In genomic region chr7:102636665-102637064, GRCm38 (mm10) we compare ENCODE assay signal across 11 mouse cellular contexts. TPM values are rescaled to one million over a fixed set of nuclear protein-coding genes. Genes with fewer than 3 reads are reported as not detected.
DNase-seq lines count a peak whose midpoint lies in the region; ATAC-seq and TF ChIP-seq lines count a peak whose summit lies in the region.
"Had no signal": no experiment of that assay in that cellular context is flagged by ENCODE, and none has a peak within 500 bp of the region (broad histone marks: within the 10 kb centered on the region; RNA-seq: fewer than 3 reads in every experiment).

No protein-coding gene starts in this region.

- no peak overlapping the region for H3K27ac ChIP-seq in midbrain, embryonic 14.5 days (replicated peaks; ENCODE audit: low read depth, low read length)
- no peak overlapping the region for H3K27ac ChIP-seq in midbrain, embryonic 11.5 days (ENCODE audit: low read depth, low read length)
- no peak overlapping the region for H3K27ac ChIP-seq in lung, postnatal 0 days (ENCODE audit: low read length)
- H3K27ac ChIP-seq: heart, embryonic 13.5 days; macrophage had no signal

- H3K9me3 ChIP-seq in midbrain, embryonic 14.5 days (ENCODE audit: control insufficient read depth, low read length), result no peaks in the 10 kb centered on the region
- H3K9me3 ChIP-seq in midbrain, embryonic 11.5 days (ENCODE audit: control insufficient read depth, low read length), result no peaks in the 10 kb centered on the region
- no peaks in the 10 kb centered on the region for H3K9me3 ChIP-seq in lung, postnatal 0 days (ENCODE audit: low read length)
- H3K9me3 ChIP-seq: heart, embryonic 13.5 days had no signal

- peak; percentile 74 for TF ChIP-seq CTCF in lung, postnatal 0 days (IDR thresholded peaks at IDR 0.05)

- H3K4me2 ChIP-seq in midbrain, embryonic 14.5 days (ENCODE audit: low read length), result no peak overlapping the region
- no peak overlapping the region for H3K4me2 ChIP-seq in midbrain, embryonic 11.5 days
- no peak overlapping the region for H3K4me2 ChIP-seq in lung, postnatal 0 days (replicated peaks; ENCODE audit: low read depth, low read length)
- H3K4me2 ChIP-seq: heart, embryonic 13.5 days had no signal

- no peak overlapping the region for H3K9ac ChIP-seq in midbrain, embryonic 14.5 days (replicated peaks; ENCODE audit: low read length)
- H3K9ac ChIP-seq in midbrain, embryonic 11.5 days (ENCODE audit: low read length), result no peak overlapping the region
- no peak overlapping the region for H3K9ac ChIP-seq in lung, postnatal 0 days (replicated peaks; ENCODE audit: low read depth)
- H3K9ac ChIP-seq: heart, embryonic 13.5 days had no signal

- WGBS in midbrain, embryonic 14.5 days, result 29% methylated on average over 3 of the region's 3 CpGs
- WGBS in midbrain, embryonic 11.5 days, result 34% methylated on average over 3 of the region's 3 CpGs
- 24% methylated on average over 3 of the region's 3 CpGs for WGBS in lung, postnatal 0 days

- no peaks in the 10 kb centered on the region for H3K27me3 ChIP-seq in midbrain, embryonic 14.5 days (ENCODE audit: control insufficient read depth, insufficient read depth, low read length)
- H3K27me3 ChIP-seq in midbrain, embryonic 11.5 days (ENCODE audit: control insufficient read depth, insufficient read depth, low read length), result no peaks in the 10 kb centered on the region
- H3K27me3 ChIP-seq in lung, postnatal 0 days (replicated peaks; ENCODE audit: insufficient read depth, low read length), result no peaks in the 10 kb centered on the region
- H3K27me3 ChIP-seq: heart, embryonic 13.5 days had no signal

- H3K36me3 ChIP-seq in midbrain, embryonic 14.5 days (ENCODE audit: control insufficient read depth, insufficient read depth, low read length), result no peaks in the 10 kb centered on the region
- H3K36me3 ChIP-seq in midbrain, embryonic 11.5 days (ENCODE audit: control insufficient read depth, insufficient read depth, low read length), result no peaks in the 10 kb centered on the region
- no peaks in the 10 kb centered on the region for H3K36me3 ChIP-seq in lung, postnatal 0 days (ENCODE audit: insufficient read depth, low read length)
- H3K36me3 ChIP-seq: heart, embryonic 13.5 days had no signal

- peak; percentile 19 to 84 for DNase-seq in adrenal gland, adult (ENCODE audit: inconsistent age in 2 of 2, low spot score in 1 of 2)
- DNase-seq in adrenal gland, adult 8-10 months, result no peak
- DNase-seq in midbrain, embryonic 14.5 days, result peak; percentile 56
- no peak for DNase-seq in midbrain, embryonic 11.5 days (ENCODE audit: low spot score, missing footprints)
- peak; percentile 61 for DNase-seq in brain, adult 2 months (ENCODE audit: low read depth, low spot score)
- DNase-seq in induced T-regulatory cell, adult 2 months (ENCODE audit: low read depth), result peak; percentile 85
- peak; percentile 65 for DNase-seq in lung, postnatal 0 days (ENCODE audit: low spot score)
- peak; percentile 64 for DNase-seq in thymus, postnatal 14 days

- no peak overlapping the region for H3K4me3 ChIP-seq in midbrain, embryonic 14.5 days (replicated peaks; ENCODE audit: low read depth, low read length)
- H3K4me3 ChIP-seq in midbrain, embryonic 11.5 days (ENCODE audit: low read depth, low read length), result no peak overlapping the region
- H3K4me3 ChIP-seq in lung, postnatal 0 days (ENCODE audit: low read depth, low read length), result no peak overlapping the region
- H3K4me3 ChIP-seq: heart, embryonic 13.5 days had no signal

- no peak for ATAC-seq in midbrain, embryonic 14.5 days (ENCODE audit: low FRiP score, low TSS enrichment)
- ATAC-seq in midbrain, embryonic 11.5 days (ENCODE audit: low FRiP score), result no peak
- no peak for ATAC-seq in lung, postnatal 0 days

- TF ChIP-seq EP300 in lung, postnatal 0 days (IDR thresholded peaks at IDR 0.05), result no peak

- H3K4me1 ChIP-seq in midbrain, embryonic 14.5 days (ENCODE audit: control insufficient read depth, insufficient read depth, low read length), result no peaks in the 10 kb centered on the region
- no peaks in the 10 kb centered on the region for H3K4me1 ChIP-seq in midbrain, embryonic 11.5 days (ENCODE audit: control insufficient read depth, insufficient read depth, low read length)
- no peaks in the 10 kb centered on the region for H3K4me1 ChIP-seq in lung, postnatal 0 days (ENCODE audit: insufficient read depth, low read depth, low read length)
- H3K4me1 ChIP-seq: heart, embryonic 13.5 days had no signal

RNA-seq across cellular contexts. Expression of gene Olfr554, which starts 1.6 kb away (rescaled TPM):
- total RNA-seq in adrenal gland, adult 8-10 months (2022), result not detected
- polyA plus RNA-seq in midbrain, embryonic 14.5 days (2014; fragmentation: Nextera tagmentation; extraction: Ambion mirVana), result not detected in 2 replicates
- polyA plus RNA-seq in midbrain, embryonic 11.5 days (2014; fragmentation: Nextera tagmentation; extraction: Ambion mirVana), result not detected in 2 replicates
- not detected in 2 replicates for polyA plus RNA-seq in lung, postnatal 0 days (2015; fragmentation: Nextera tagmentation; extraction: Ambion mirVana)
- polyA plus RNA-seq: C2C12; heart, embryonic 13.5 days; macrophage had no signal

RNA-seq across cellular contexts. Expression of gene Olfr553, which starts 18.6 kb away (rescaled TPM):
- not detected for total RNA-seq in adrenal gland, adult 8-10 months (2022)
- polyA plus RNA-seq in midbrain, embryonic 14.5 days (2014; fragmentation: Nextera tagmentation; extraction: Ambion mirVana), result not detected in 2 replicates
- not detected in 2 replicates for polyA plus RNA-seq in midbrain, embryonic 11.5 days (2014; fragmentation: Nextera tagmentation; extraction: Ambion mirVana)
- not detected in 2 replicates for polyA plus RNA-seq in lung, postnatal 0 days (2015; fragmentation: Nextera tagmentation; extraction: Ambion mirVana)
- polyA plus RNA-seq: C2C12; heart, embryonic 13.5 days; macrophage had no signal

RNA-seq across cellular contexts. Expression of gene Olfr555, which starts 22.0 kb away (rescaled TPM):
- total RNA-seq in adrenal gland, adult 8-10 months (2022), result not detected
- polyA plus RNA-seq in midbrain, embryonic 14.5 days (2014; fragmentation: Nextera tagmentation; extraction: Ambion mirVana), result not detected in 2 replicates
- polyA plus RNA-seq in midbrain, embryonic 11.5 days (2014; fragmentation: Nextera tagmentation; extraction: Ambion mirVana), result not detected in 2 replicates
- not detected in 2 replicates for polyA plus RNA-seq in lung, postnatal 0 days (2015; fragmentation: Nextera tagmentation; extraction: Ambion mirVana)
- polyA plus RNA-seq: C2C12; heart, embryonic 13.5 days; macrophage had no signal

RNA-seq across cellular contexts. Expression of gene Olfr556, which starts 28.0 kb away (rescaled TPM):
- not detected for total RNA-seq in adrenal gland, adult 8-10 months (2022)
- polyA plus RNA-seq in midbrain, embryonic 14.5 days (2014; fragmentation: Nextera tagmentation; extraction: Ambion mirVana), result not detected in 2 replicates
- polyA plus RNA-seq in midbrain, embryonic 11.5 days (2014; fragmentation: Nextera tagmentation; extraction: Ambion mirVana), result not detected in 2 replicates
- polyA plus RNA-seq in lung, postnatal 0 days (2015; fragmentation: Nextera tagmentation; extraction: Ambion mirVana), result not detected in 2 replicates
- polyA plus RNA-seq: C2C12; heart, embryonic 13.5 days; macrophage had no signal

RNA-seq across cellular contexts. Expression of gene Olfr552, which starts 39.1 kb away (rescaled TPM):
- total RNA-seq in adrenal gland, adult 8-10 months (2022), result under 1 TPM in 1 of 4 experiments, not detected in 3; 0.05 TPM
- not detected in 2 replicates for polyA plus RNA-seq in midbrain, embryonic 14.5 days (2014; fragmentation: Nextera tagmentation; extraction: Ambion mirVana)
- not detected in 2 replicates for polyA plus RNA-seq in midbrain, embryonic 11.5 days (2014; fragmentation: Nextera tagmentation; extraction: Ambion mirVana)
- not detected in 2 replicates for polyA plus RNA-seq in lung, postnatal 0 days (2015; fragmentation: Nextera tagmentation; extraction: Ambion mirVana)
- polyA plus RNA-seq: C2C12; heart, embryonic 13.5 days; macrophage had no signal

Comparison
In these comparisons a context has a peak if more than half of its experiments do, and no peak if none do; other contexts are left out.
1. DNase-seq: peak in adrenal gland, adult (2 of 2), midbrain, embryonic 14.5 days (single experiment), brain, adult 2 months (single experiment), induced T-regulatory cell, adult 2 months (single experiment), lung, postnatal 0 days (single experiment) and thymus, postnatal 14 days (single experiment); none in adrenal gland, adult 8-10 months (single experiment) and midbrain, embryonic 11.5 days (single experiment).